10 mouse cellular contexts compared by ENCODE assay signal in the genomic region with DNA sequence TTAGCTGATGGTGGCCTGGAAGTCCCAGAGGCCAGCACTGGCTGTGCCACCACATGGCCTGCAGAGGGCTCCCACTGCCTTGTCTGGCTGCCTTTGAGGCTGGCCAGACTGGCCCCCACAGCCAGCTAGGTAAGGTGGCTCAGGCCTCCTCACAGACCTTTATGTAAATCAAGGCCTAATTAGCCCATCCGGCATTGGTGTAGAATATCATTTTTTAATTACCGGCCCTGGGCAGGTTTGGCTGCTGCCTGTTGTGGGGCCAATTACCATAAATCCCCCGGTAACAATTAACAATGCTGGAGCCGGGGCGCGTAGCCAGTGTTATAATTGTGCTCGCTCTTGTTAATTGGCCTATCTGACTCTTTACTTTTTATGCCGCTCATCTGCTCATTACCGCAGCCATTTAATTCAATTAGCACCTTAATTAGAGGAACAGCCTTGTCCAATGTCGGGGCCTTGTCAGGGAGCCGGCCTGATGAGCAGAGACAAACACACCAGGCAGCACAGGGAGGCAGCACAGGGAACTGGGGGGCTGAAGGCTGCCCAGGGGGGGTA.
DNase-seq lines count a peak whose midpoint lies in the region; ATAC-seq and TF ChIP-seq lines count a peak whose summit lies in the region.
"Had no signal": no experiment of that assay in that cellular context is flagged by ENCODE, and none has a peak within 500 bp of the region (broad histone marks: within the 10 kb centered on the region; RNA-seq: fewer than 3 reads in every experiment).

No protein-coding gene starts in this region.

- DNase-seq in adrenal gland, postnatal 10 days: peak; percentile 54
- no peak for DNase-seq in adrenal gland, postnatal 4 days (ENCODE audit: low spot score in 2 of 2)
- peak; percentile 49 for DNase-seq in neural tube, embryonic 11.5 days (ENCODE audit: low spot score)
- no peak for DNase-seq in neural tube, embryonic 10.5 days (ENCODE audit: extremely low spot score, low spot score)
- peak; percentile 57 for DNase-seq in forebrain, postnatal 0 days
- DNase-seq in urinary bladder, postnatal 10 days (ENCODE audit: low spot score): no peak
- DNase-seq in frontal cortex, postnatal 14 days (ENCODE audit: low spot score in 2 of 2): no peak

- no peak overlapping the region for H3K27ac ChIP-seq in neural tube, embryonic 11.5 days (ENCODE audit: low read depth, low read length)
- no peak overlapping the region for H3K27ac ChIP-seq in forebrain, postnatal 0 days (ENCODE audit: low read depth, low read length)
- H3K27ac ChIP-seq in midbrain, embryonic 12.5 days (replicated peaks): no peak overlapping the region
- H3K27ac ChIP-seq: embryonic facial prominence, embryonic 13.5 days; stomach, embryonic 15.5 days had no signal

- ATAC-seq in neural tube, embryonic 11.5 days (ENCODE audit: insufficient read depth, low FRiP score, low TSS enrichment): no peak
- peak; percentile 42 for ATAC-seq in forebrain, postnatal 0 days
- ATAC-seq in midbrain, embryonic 12.5 days (ENCODE audit: low FRiP score, low read depth): peak; percentile 66

- no peak overlapping the region for H3K9ac ChIP-seq in neural tube, embryonic 11.5 days (ENCODE audit: low read length)
- no peak overlapping the region for H3K9ac ChIP-seq in forebrain, postnatal 0 days
- H3K9ac ChIP-seq in midbrain, embryonic 12.5 days (replicated peaks): no peak overlapping the region
- H3K9ac ChIP-seq: embryonic facial prominence, embryonic 13.5 days; stomach, embryonic 15.5 days had no signal

- H3K4me3 ChIP-seq in neural tube, embryonic 11.5 days (ENCODE audit: low read depth, low read length): no peak overlapping the region
- H3K4me3 ChIP-seq in forebrain, postnatal 0 days (ENCODE audit: low read depth, low read length): no peak overlapping the region
- no peak overlapping the region for H3K4me3 ChIP-seq in midbrain, embryonic 12.5 days
- H3K4me3 ChIP-seq: embryonic facial prominence, embryonic 13.5 days; stomach, embryonic 15.5 days had no signal

- no peaks in the 10 kb centered on the region for H3K9me3 ChIP-seq in neural tube, embryonic 11.5 days (ENCODE audit: control insufficient read depth, low read length)
- no peaks in the 10 kb centered on the region for H3K9me3 ChIP-seq in forebrain, postnatal 0 days (ENCODE audit: low read length)
- H3K9me3 ChIP-seq in midbrain, embryonic 12.5 days: no peaks in the 10 kb centered on the region
- H3K9me3 ChIP-seq: embryonic facial prominence, embryonic 13.5 days; stomach, embryonic 15.5 days had no signal

- 50% methylated on average over 11 of the region's 11 CpGs for WGBS in neural tube, embryonic 11.5 days
- WGBS in forebrain, postnatal 0 days: 14% methylated on average over 11 of the region's 11 CpGs
- WGBS in midbrain, embryonic 12.5 days: 65% methylated on average over 11 of the region's 11 CpGs

- no peaks in the 10 kb centered on the region; the same call in 1 of the 2 replicates for H3K36me3 ChIP-seq in neural tube, embryonic 11.5 days (ENCODE audit: control insufficient read depth, insufficient read depth, low read length)
- H3K36me3 ChIP-seq in forebrain, postnatal 0 days (ENCODE audit: insufficient read depth): no peaks in the 10 kb centered on the region
- no peaks in the 10 kb centered on the region for H3K36me3 ChIP-seq in midbrain, embryonic 12.5 days
- H3K36me3 ChIP-seq: embryonic facial prominence, embryonic 13.5 days; stomach, embryonic 15.5 days had no signal

- TF ChIP-seq CTCF in forebrain, postnatal 0 days (IDR thresholded peaks at IDR 0.05; ENCODE audit: low read depth): peak; percentile 52

- no peak overlapping the region for H3K4me2 ChIP-seq in neural tube, embryonic 11.5 days (ENCODE audit: low read depth)
- H3K4me2 ChIP-seq in forebrain, postnatal 0 days (ENCODE audit: low read depth): no peak overlapping the region
- H3K4me2 ChIP-seq in midbrain, embryonic 12.5 days (replicated peaks): no peak overlapping the region
- H3K4me2 ChIP-seq: embryonic facial prominence, embryonic 13.5 days; stomach, embryonic 15.5 days had no signal

- H3K27me3 ChIP-seq in neural tube, embryonic 11.5 days (ENCODE audit: control insufficient read depth, insufficient read depth, low read length): peaks cover 14% of the 10 kb centered on the region
- H3K27me3 ChIP-seq in forebrain, postnatal 0 days (ENCODE audit: insufficient read depth, low read length): peaks cover 73% of the 10 kb centered on the region
- peaks cover 73% of the 10 kb centered on the region for H3K27me3 ChIP-seq in midbrain, embryonic 12.5 days

- no peaks in the 10 kb centered on the region for H3K4me1 ChIP-seq in neural tube, embryonic 11.5 days (ENCODE audit: control insufficient read depth, insufficient read depth, low read length)
- no peaks in the 10 kb centered on the region for H3K4me1 ChIP-seq in forebrain, postnatal 0 days (ENCODE audit: insufficient read depth)
- peaks cover 28% of the 10 kb centered on the region for H3K4me1 ChIP-seq in midbrain, embryonic 12.5 days
- H3K4me1 ChIP-seq: embryonic facial prominence, embryonic 13.5 days; stomach, embryonic 15.5 days had no signal

Comparison
In these comparisons a context has a peak if more than half of its experiments do, and no peak if none do; other contexts are left out.
1. DNase-seq: peak in adrenal gland, postnatal 10 days (single experiment), neural tube, embryonic 11.5 days (single experiment) and forebrain, postnatal 0 days (single experiment); none in adrenal gland, postnatal 4 days (0 of 2), neural tube, embryonic 10.5 days (single experiment), urinary bladder, postnatal 10 days (single experiment) and frontal cortex, postnatal 14 days (0 of 2).